Mouse (Mus musculus) layer of hippocampus, postnatal 10 days (tissue): ENCODE measurements around the gene Klf15. TPM values are rescaled to one million over a fixed set of nuclear protein-coding genes. Genes with fewer than 3 reads are reported as not detected.

Experiments used
- DNase-seq, 2 experiments: peaks; one replicate each; pipeline ENCODE4 v3.0.0; 2021; ENCODE audit warnings: low spot score in 2 of 2
- long read RNA-seq: library from polyadenylated mRNA; stranded (forward); transcript quantifications from one replicate; pipeline ENCODE4 v2.0.0, GENCODE M21; 2023
- total RNA-seq, 2 experiments: library from RNA; stranded (reverse); gene quantifications; 2 replicates each; pipeline ENCODE4 v1.2.3; 2021

The Klf15 gene
- 10 to 100 TPM; 18.5 to 23.7 TPM for total RNA-seq
- long read RNA-seq, transcript Klf15-201 (3 exons, 2,373 nt): major isoform, 24 of 30 reads
- long read RNA-seq, partial matches to known transcripts: 0 of 30 reads
- long read RNA-seq, other reads (novel, unspliced or antisense): 6 of 30 reads

DNA sequence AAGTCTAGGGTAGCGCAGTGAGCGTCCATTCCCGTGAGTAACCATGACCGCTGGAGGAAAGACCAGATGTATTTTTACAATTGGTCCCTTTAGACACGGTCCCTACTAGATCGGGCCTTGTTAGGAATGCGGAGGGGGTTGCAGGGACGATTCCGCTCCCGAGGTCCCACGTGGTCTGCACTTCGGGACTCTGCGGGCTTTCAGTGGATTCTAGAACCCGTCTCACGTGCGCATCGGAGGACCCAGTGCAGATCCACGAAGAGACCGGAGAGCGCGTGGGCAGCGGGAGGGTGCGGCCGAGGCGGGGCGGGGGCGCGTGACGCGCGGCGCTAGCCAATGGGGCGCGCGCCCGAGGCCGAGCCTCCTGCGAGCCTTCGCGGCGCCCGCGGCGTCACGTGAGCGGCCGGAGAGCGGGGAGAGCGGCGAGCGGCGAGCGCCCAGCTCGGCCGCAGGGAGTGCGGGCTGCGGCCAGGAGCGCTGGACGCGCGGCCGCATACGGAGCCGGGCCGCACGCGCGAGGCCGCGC is at the start of gene Klf15:
Gene Klf15, plus strand, starts transcription at position 396 of the 526 bp plus-strand sequence.
- DNase-seq: peak; percentile 74 to 81

GRCm38 (mm10) chr6:90422565-90422964 is 39.8 kb upstream of the Klf15 start:
- peak; percentile 81 to 88 for DNase-seq

DNA sequence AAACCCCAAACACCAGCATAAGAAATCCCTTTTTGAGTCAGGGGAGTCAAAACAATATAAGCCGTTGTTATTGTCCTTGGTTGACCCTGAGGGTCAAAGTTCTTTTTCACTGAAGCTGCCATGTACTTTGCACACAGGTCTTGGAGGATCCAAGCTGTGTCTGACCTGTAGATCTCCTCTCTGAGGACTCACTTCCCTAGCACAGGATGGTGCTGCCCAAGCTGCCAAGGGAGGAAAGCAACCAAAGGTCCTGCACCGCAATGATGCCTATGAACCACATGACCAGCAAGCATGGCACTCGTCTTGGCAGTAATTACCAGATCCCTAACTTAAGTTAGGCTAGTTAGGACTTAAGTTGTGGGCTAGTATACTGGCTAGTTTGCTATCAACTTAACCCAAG is 37.0 kb upstream of the Klf15 start:
- no peak for DNase-seq

DNA sequence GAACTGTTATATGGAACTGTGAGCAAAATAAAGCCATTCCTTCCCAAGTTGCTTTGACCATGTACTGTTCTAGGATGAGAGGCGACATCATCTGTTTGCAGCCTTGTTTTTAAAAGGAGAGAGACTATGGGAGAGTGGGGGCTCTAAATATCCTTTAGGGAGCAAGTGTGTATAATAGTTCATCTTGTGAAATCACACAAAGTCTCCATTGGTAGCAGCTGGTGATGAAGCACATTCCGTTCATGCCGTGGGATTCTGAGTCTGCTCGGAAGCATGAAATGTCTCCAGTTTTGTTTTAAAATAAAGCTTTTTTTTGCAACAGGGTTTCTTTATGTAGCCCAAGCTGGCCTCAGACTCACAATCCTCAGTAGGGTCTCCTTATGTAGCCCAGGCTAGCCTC is 36.4 kb upstream of the Klf15 start:
- DNase-seq: no peak

DNA sequence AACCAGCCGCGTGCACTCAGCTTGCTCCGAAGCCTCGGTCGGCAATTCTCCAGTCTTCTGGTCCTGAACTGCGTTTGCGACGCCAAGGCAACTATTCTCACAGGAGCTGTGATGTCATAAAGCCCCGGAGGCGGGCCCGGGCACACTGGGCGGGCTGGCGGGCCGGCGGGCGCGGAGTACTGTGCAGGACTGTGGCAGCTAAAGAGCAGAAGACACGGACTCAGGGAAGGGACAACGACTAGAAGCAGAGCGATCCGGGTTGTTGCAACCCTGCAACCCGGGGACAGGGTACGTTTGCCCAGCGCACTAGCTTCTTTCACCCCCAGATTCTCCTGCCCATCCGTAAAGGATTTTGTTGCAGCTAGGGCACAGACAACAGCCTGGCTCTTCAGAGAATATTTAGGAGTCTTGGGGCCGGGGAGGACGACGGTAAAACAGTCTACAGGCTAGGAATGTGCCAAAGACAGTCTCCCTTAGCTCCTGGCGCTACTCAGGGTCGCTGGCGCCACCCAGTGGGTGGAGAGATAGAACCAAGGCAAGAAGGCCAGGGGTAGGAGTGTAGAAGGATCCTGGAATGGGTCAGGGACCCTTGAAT is 33.9 kb upstream of the Klf15 start, which contains the start of gene Cfap100:
Gene Cfap100, minus strand, starts transcription at position 418 of the 595 bp plus-strand sequence.
- DNase-seq: peak; percentile 76 to 85

GRCm38 (mm10) chr6:90429911-90430310 is 32.5 kb upstream of the Klf15 start:
- DNase-seq: no peak

- DNase-seq: peak in 1 of 2 experiments; percentile 63
Measured at GRCm38 (mm10) chr6:90431487-90431886, 30.9 kb upstream of the Klf15 start.

DNA sequence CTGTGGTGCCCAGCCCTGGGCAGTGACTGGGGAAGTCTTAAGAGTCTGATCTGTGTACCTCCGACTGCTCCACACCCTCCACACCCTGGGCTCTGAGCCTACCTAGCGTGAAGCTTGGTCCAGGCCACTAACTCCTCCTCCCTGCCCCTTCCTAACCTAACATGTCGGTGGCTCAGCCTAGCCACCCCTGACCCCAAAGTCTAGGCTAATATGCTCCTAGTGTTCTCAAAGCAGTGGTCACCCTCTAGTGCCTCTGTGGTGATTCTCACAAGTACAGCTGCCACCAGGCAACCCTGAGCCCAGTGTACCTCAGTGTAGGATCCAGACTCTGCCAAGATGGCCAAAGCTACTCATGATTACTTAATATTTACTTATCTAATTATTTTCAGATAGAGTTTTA is 27.7 kb upstream of the Klf15 start:
- DNase-seq: no peak

GRCm38 (mm10) chr6:90435195-90435618 is 27.2 kb upstream of the Klf15 start:
- DNase-seq: peak; percentile 88 to 89

GRCm38 (mm10) chr6:90436192-90436907 is 26.0 kb upstream of the Klf15 start:
- no peak for DNase-seq

GRCm38 (mm10) chr6:90437041-90437440 is 25.3 kb upstream of the Klf15 start:
- no peak for DNase-seq

GRCm38 (mm10) chr6:90446883-90447282 is 15.5 kb upstream of the Klf15 start:
- DNase-seq: peak in 1 of 2 experiments; percentile 50

- peak; percentile 85 to 87 for DNase-seq
Measured at GRCm38 (mm10) chr6:90450179-90450578, 12.2 kb upstream of the Klf15 start.

- peak; percentile 53 to 59 for DNase-seq
Measured at GRCm38 (mm10) chr6:90450697-90451096, 11.7 kb upstream of the Klf15 start.

DNA sequence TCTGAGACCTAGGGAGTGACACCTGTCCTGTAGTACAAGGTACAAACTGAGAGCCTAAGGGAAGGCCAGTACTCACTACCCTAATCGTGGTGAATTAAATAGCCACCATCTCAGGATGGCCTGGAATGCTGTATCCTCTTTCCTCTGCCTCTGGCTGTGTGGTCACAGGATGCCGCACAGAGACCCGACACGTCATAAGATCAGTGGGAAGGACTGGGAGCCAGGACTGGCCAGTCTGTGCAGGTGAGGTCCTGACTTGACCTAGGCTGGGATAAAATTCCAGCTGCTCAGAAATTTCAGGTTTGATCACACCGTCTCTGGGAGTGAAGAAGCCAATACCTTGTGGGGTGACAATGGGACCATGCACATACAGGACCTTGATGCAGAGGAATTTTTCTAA is 10.9 kb upstream of the Klf15 start:
- DNase-seq: no peak

DNA sequence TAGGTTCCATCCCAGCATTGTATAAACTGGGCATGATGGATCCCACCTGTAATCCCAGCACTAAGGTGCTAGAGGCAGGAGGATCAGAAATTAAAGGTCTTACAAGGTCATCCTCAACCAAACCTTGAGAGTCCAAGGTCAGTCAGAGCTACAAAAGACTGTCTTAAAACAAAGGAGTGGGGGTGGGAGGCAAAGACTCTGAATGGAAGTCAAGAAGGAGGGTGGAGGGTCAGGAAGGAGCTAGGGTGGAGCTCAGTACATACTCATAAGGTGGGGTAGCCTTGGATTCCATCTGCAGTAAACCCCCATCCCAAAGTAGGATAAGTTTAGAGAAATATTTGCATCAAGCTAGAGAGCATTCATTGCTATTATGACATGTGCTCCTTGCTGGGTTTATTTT is 9.8 kb upstream of the Klf15 start:
- DNase-seq: no peak

- DNase-seq: no peak
Measured at GRCm38 (mm10) chr6:90453751-90454150, 8.6 kb upstream of the Klf15 start.

- DNase-seq: no peak
Measured at GRCm38 (mm10) chr6:90457421-90457820, 5.0 kb upstream of the Klf15 start.

DNA sequence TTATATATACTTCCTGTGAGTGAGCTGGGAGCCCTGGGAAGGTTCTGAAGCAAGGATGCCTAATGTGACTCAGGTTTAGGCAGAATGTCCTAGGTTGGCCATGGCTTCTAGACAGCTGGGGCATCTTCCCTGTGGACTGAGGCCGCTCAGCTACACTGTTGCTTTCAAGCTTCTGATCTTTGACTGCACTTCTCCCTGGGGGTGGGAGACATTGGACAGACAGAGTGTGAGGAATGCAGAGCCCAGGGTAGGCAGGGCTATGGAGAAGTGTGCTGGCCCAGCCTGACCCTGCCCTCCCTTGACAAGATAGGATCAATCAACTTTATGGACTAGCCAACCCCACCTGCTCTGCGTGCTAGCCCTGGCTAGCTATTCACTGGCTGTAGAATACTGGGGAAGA is 1.2 kb upstream of the Klf15 start:
- no peak for DNase-seq

GRCm38 (mm10) chr6:90461771-90462170 is 605 bp upstream of the Klf15 start:
- DNase-seq: no peak

- DNase-seq: peak in 1 of 2 experiments; percentile 48
Measured at GRCm38 (mm10) chr6:90462841-90463227, 458 bp downstream of the Klf15 start.

DNA sequence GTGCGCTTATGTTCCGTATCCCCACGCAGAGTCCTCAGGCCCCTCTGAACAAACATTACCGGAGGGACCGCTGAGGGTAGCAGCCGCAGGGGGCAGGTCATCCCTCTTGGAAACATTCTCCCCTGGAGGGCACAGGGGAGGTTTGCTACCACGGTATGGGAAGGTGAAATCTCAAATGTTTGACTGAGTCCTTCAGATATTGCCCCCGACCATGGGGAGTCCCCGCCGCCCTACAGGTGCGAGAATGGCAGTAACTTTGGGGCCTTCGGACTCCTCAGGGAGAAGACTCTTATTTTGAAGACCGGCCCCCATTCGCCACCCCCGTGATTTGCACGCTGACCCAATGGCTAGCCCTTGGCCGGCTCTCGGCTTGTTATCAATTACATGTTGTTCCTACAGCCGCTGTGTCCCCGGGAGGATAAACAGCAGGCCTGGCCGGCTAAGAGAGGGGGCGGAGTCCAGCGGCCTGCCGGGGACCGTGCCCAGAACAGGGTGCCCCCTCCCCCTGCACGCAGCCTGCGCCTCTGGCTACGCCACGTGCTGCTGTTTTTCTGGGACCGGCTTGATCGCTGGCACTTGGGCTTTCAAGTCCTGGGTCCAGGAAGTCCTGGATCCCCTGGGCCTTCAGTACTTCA is 969 bp downstream of the Klf15 start:
- DNase-seq: peak; percentile 80 to 86
